Mouse (Mus musculus) cerebellum, adult 8-10 months (tissue): ENCODE results near the gene Tmub1.

ENCODE experiments used
- DNase-seq: peaks from one replicate; pipeline ENCODE4 v3.0.0; 2022

Tmub1 gene

GRCm38 (mm10) chr5:24453283-24453984, 5.8 kb upstream of the Tmub1 start:
- DNase-seq, result peak; percentile 85

- DNase-seq, result peak; percentile 57
These were observed 5.1 kb upstream of the Tmub1 start for GRCm38 (mm10) chr5:24452691-24453233.

GRCm38 (mm10) chr5:24452030-24452690, 4.5 kb upstream of the Tmub1 start, which contains the start of gene Agap3:
Agap3 (plus strand) TSS chr5:24452177.
- peak; percentile 57 for DNase-seq

GRCm38 (mm10) chr5:24451264-24452029, 3.8 kb upstream of the Tmub1 start:
- peak; percentile 84 for DNase-seq

GRCm38 (mm10) chr5:24446630-24447029, 1.0 kb downstream of the Tmub1 start:
- no peak for DNase-seq

GRCm38 (mm10) chr5:24445428-24446080, 2.1 kb downstream of the Tmub1 start:
- peak; percentile 51 for DNase-seq

- DNase-seq, result peak; percentile 92
These were observed 2.8 kb downstream of the Tmub1 start, which contains the start of gene Fastk for GRCm38 (mm10) chr5:24444746-24445427. Fastk (minus strand) TSS chr5:24445287.

GRCm38 (mm10) chr5:24443927-24444326, 3.7 kb downstream of the Tmub1 start:
- peak; percentile 49 for DNase-seq

- DNase-seq, result no peak
These were observed 4.5 kb downstream of the Tmub1 start for GRCm38 (mm10) chr5:24443204-24443603.

GRCm38 (mm10) chr5:24442029-24442428, 5.6 kb downstream of the Tmub1 start:
- DNase-seq, result no peak

- no peak for DNase-seq
These were observed 6.5 kb downstream of the Tmub1 start for GRCm38 (mm10) chr5:24441187-24441586.

- no peak for DNase-seq
These were observed 13.7 kb downstream of the Tmub1 start for GRCm38 (mm10) chr5:24433993-24434392.

- no peak for DNase-seq
These were observed 19.1 kb downstream of the Tmub1 start for GRCm38 (mm10) chr5:24428596-24428995.

GRCm38 (mm10) chr5:24427981-24428402, 19.7 kb downstream of the Tmub1 start:
- DNase-seq, result no peak

GRCm38 (mm10) chr5:24427285-24427633, 20.4 kb downstream of the Tmub1 start:
- no peak for DNase-seq

- no peak for DNase-seq
These were observed 20.9 kb downstream of the Tmub1 start for GRCm38 (mm10) chr5:24426556-24427284.

- no peak for DNase-seq
These were observed 21.6 kb downstream of the Tmub1 start for GRCm38 (mm10) chr5:24426037-24426432.

- DNase-seq, result peak; percentile 49
These were observed 22.1 kb downstream of the Tmub1 start for GRCm38 (mm10) chr5:24425421-24426036.

- DNase-seq, result peak; percentile 67
These were observed 22.7 kb downstream of the Tmub1 start for GRCm38 (mm10) chr5:24424861-24425411.

GRCm38 (mm10) chr5:24424004-24424781, 23.5 kb downstream of the Tmub1 start:
- DNase-seq, result no peak
